Mouse (Mus musculus) forebrain, embryonic 11.5 days (tissue): Measurements from ENCODE around the gene Tbck. TPM values are rescaled to one million over a fixed set of nuclear protein-coding genes. Genes with fewer than 3 reads are reported as not detected.

Experiments used
- ATAC-seq: fragments of 200-750 bp; cut with Nextera tagmentation; replicated peaks from 2 replicates; pipeline ENCODE4 v1.8.0; 2017; ENCODE audit warnings: moderate TSS enrichment; ENCODE audit not compliant: low FRiP score
- DNase-seq: peaks from one replicate; pipeline ENCODE4 v3.0.0-alpha.2; 2017; ENCODE audit warnings: low spot score
- H3K27ac ChIP-seq: fragments of 300-500 bp; sonication (generic); 2 replicates; pipeline ENCODE4 v1.5.1; 2014; ENCODE audit warnings: low read depth, low read length
- H3K27me3 ChIP-seq: fragments of 300-500 bp; sonication (generic); 2 replicates; pipeline ENCODE4 v1.6.1; 2014; ENCODE audit warnings: mild to moderate bottlenecking, low read length, mixed read lengths; ENCODE audit not compliant: control insufficient read depth, insufficient read depth
- H3K36me3 ChIP-seq: fragments of 300-500 bp; sonication (generic); 2 replicates; pipeline ENCODE4 v1.6.1; 2014; ENCODE audit warnings: mild to moderate bottlenecking, low read length, moderate library complexity, mixed read lengths; ENCODE audit not compliant: control insufficient read depth, insufficient read depth
- H3K4me1 ChIP-seq: fragments of 300-500 bp; sonication (generic); replicated peaks from 2 replicates; pipeline ENCODE4 v1.6.1; 2014; ENCODE audit warnings: low read length, mixed read lengths; ENCODE audit not compliant: control insufficient read depth, insufficient read depth
- H3K4me2 ChIP-seq: fragments of 300-500 bp; sonication (generic); 2 replicates; pipeline ENCODE4 v1.6.1; 2014; ENCODE audit warnings: low read depth, mild to moderate bottlenecking, low read length, moderate library complexity, mixed read lengths; ENCODE audit not compliant: severe bottlenecking
- H3K4me3 ChIP-seq: fragments of 300-500 bp; sonication (generic); 2 replicates; pipeline ENCODE4 v1.5.1; 2014; ENCODE audit warnings: low read depth, low read length
- H3K9ac ChIP-seq: fragments of 300-500 bp; sonication (generic); 2 replicates; pipeline ENCODE4 v1.6.1; 2014; ENCODE audit warnings: low read length
- H3K9me3 ChIP-seq: fragments of 300-500 bp; sonication (generic); 2 replicates; pipeline ENCODE4 v1.6.1; 2016; ENCODE audit warnings: low read length, mixed read lengths; ENCODE audit not compliant: control insufficient read depth
- WGBS: fragments of 180-500 bp; shearing (Covaris S2); extraction: QIAGEN DNeasy Blood & Tissue Kit; methylation state at CpG from one replicate; pipeline ENCODE4 v1.1.7; 2014; 5-methylcytosine and 5-hydroxymethylcytosine counted together
- polyA plus RNA-seq: library from polyadenylated mRNA; unstranded; fragments of >200 nt; fragmentation: Nextera tagmentation; extraction: Ambion mirVana; gene quantifications from 2 replicates; pipeline ENCODE4 v1.2.1, GENCODE M21; 2014

The Tbck gene
- polyA plus RNA-seq, 1 experiment from 2014 or later: 25.5 TPM

DNA sequence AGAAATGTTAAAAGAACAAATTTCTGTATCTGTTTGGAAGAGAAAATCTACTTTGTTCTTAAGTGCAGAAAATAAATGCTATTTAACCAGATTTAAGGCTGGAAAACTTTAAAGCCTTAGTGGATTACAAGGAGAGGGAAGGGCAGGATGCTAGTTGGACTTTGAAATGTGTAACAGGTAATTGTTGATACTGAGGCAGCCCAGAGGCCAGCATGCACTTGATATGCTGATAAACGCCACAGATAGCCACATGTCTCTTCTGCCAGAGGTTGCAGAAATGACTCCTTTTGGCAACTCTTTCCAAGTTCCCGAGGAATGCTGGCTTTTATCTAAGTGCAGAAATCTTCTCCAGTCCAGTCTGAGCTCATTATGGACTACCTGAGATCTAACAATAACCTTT, 6.5 kb upstream of the Tbck start:
- Histone ChIP-seq H3K9me3 (no peaks in the 10 kb centered on the region), H3K4me3 (no peak overlapping the region), H3K4me2 (no peak overlapping the region), H3K27me3 (no peaks in the 10 kb centered on the region), H3K36me3 (peaks cover 2% of the 10 kb centered on the region; the same call in 1 of the 2 replicates), H3K4me1 (no peaks in the 10 kb centered on the region), H3K27ac (no peak overlapping the region), H3K9ac (no peak overlapping the region)
- DNase-seq: no peak
- WGBS: 83% methylated on average over 2 of the region's 2 CpGs
- no peak for ATAC-seq

DNA sequence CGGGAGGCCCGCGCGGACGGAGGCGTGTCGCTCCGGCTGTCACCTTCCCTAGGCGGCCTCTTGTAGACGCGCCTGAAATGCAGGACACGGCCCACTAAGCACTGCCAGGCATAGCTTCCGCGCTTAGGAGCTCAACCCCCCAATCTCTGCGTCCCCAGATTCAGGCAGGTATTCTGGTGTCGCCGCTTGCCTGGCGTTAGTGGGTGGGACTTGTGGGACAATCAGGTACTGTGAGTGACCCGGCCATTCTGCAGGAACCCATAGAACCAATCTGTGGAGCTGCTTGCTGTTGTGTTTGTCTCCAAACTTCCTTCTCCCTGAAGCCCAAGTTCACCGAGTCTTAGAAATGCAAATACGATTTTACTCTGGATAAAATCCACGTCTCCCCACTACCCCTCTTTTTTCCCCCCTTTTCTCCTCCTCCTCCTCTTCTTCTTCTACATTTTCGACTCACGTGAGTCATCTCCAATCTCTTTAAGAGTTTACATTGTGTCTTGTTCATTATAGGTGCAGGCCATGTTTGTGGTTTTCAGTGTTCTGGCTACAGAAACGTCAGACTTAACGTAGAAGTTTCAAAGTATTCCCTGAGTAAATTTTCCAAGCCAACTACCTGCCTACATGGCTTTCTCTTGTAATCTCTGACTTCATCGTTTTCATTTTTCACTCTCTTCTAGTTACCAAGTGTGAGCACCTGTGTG, 436 bp downstream of the Tbck start, which contains the start of gene Aimp1:
Aimp1 (minus strand) TSS at position 140 of the 698 bp plus-strand sequence.
- Histone ChIP-seq H3K9ac (peak within 1 kb of the TSS; percentile 90), H3K9me3 (no peaks in the 10 kb centered on the region), H3K4me2 (peak within 1 kb of the TSS; percentile 64), H3K4me3 (peak within 1 kb of the TSS; percentile 79), H3K36me3 (no peaks in the 10 kb centered on the region), H3K27ac (peak within 1 kb of the TSS; percentile 85), H3K27me3 (no peaks in the 10 kb centered on the region), H3K4me1 (0 out of 2 replicates have a peak, but pooled peaks cover 2% of the 10 kb centered on the region)
- WGBS: 3% methylated on average over 27 of the region's 27 CpGs
- DNase-seq (no peak), ATAC-seq (no peak)

DNA sequence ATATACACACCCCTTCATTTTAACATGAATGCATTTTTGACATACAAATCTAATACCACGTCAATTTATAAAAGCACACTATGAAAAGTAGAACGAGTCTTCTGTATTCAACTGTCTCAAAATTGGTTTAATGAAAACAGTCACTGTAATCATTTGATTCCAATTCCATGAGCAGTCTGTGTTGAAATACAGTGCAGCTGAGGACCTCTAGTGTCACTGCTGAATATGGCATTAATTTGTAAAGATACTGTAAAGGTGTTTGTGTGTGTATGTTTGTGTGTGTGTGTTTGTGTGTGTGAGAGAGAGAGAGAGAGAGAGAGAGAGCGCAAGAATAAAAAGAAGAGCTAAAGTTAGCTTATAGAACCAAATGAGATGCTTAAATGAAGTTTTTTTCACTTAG, 17.4 kb downstream of the Tbck start:
- H3K4me1 ChIP-seq: no peaks in the 10 kb centered on the region
- H3K4me2 ChIP-seq: no peak overlapping the region
- H3K27ac ChIP-seq: no peak overlapping the region
- H3K27me3 ChIP-seq: no peaks in the 10 kb centered on the region
- WGBS: 87% methylated on average over 3 of the region's 3 CpGs
- DNase-seq (no peak), ATAC-seq (no peak)
- H3K9me3 ChIP-seq: no peaks in the 10 kb centered on the region
- H3K9ac ChIP-seq: no peak overlapping the region
- H3K4me3 ChIP-seq: no peak overlapping the region
- no peaks in the 10 kb centered on the region for H3K36me3 ChIP-seq

DNA sequence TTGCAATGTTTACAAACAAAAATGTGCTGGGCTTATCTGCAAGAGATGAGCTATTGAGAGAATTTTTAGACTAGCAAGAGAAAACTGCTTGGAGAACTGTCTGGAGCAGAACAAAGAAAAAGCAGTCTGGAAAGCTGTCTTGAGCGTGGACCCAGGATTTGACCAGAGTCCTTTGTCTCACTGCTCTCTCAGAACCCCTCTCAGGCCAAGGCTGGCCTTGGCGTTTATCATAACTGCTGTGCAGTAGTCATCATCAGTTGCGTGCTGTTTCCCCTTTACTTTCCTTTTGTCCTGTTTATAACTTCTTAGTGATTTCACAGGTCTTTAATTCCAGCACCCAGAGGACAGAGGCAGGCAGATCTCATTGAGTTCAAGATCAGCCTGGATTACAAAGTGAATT, 20.3 kb downstream of the Tbck start:
- no peak for DNase-seq
- Histone ChIP-seq H3K9me3 (no peaks in the 10 kb centered on the region), H3K9ac (no peak overlapping the region), H3K36me3 (no peaks in the 10 kb centered on the region), H3K27me3 (no peaks in the 10 kb centered on the region), H3K4me3 (no peak overlapping the region), H3K4me1 (no peaks in the 10 kb centered on the region), H3K27ac (no peak overlapping the region), H3K4me2 (no peak overlapping the region)
- WGBS: 81% methylated on average over 3 of the region's 3 CpGs
- ATAC-seq: no peak

- Histone ChIP-seq H3K4me1 (no peaks in the 10 kb centered on the region), H3K36me3 (no peaks in the 10 kb centered on the region), H3K27me3 (no peaks in the 10 kb centered on the region), H3K9me3 (no peaks in the 10 kb centered on the region), H3K9ac (no peak overlapping the region), H3K4me3 (no peak overlapping the region), H3K4me2 (no peak overlapping the region), H3K27ac (no peak overlapping the region)
- ATAC-seq (no peak), DNase-seq (no peak)
- 77% methylated on average over 4 of the region's 4 CpGs for WGBS
Measured at GRCm38 (mm10) chr3:132706977-132707376, 23.0 kb downstream of the Tbck start.

GRCm38 (mm10) chr3:132713913-132714312, 30.0 kb downstream of the Tbck start:
- ATAC-seq (no peak), DNase-seq (no peak)
- H3K9me3 ChIP-seq: no peaks in the 10 kb centered on the region
- no peaks in the 10 kb centered on the region for H3K36me3 ChIP-seq
- H3K9ac ChIP-seq: no peak overlapping the region
- H3K4me2 ChIP-seq: no peak overlapping the region
- no peaks in the 10 kb centered on the region for H3K4me1 ChIP-seq
- no peak overlapping the region for H3K4me3 ChIP-seq
- H3K27me3 ChIP-seq: no peaks in the 10 kb centered on the region
- H3K27ac ChIP-seq: no peak overlapping the region
- WGBS: 77% methylated on average over 5 of the region's 5 CpGs

DNA sequence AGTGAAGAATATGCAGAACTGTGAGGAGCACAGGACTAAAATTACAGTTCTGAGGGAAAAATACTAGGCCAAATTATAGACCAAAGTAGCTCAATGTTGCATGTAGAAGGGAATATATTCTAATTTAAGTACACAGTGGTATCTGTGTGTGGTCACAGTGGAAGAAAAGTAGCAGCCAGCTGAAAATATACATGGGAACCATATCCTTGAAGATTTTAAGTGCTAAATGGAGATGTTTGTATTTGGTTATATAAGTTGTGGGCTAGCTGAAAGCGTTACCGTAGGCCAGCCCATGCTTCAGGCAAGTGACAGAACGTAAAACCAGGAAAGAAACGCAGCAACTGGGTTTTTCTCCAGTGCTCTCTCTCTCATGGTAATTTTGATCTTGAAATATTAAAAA, 33.4 kb downstream of the Tbck start:
- no peaks in the 10 kb centered on the region for H3K9me3 ChIP-seq
- 95% methylated on average over 4 of the region's 4 CpGs for WGBS
- H3K4me1 ChIP-seq: no peaks in the 10 kb centered on the region
- no peak overlapping the region for H3K4me3 ChIP-seq
- no peak overlapping the region for H3K27ac ChIP-seq
- no peak overlapping the region for H3K4me2 ChIP-seq
- ATAC-seq (no peak), DNase-seq (no peak)
- H3K36me3 ChIP-seq: no peaks in the 10 kb centered on the region
- H3K27me3 ChIP-seq: no peaks in the 10 kb centered on the region
- no peak overlapping the region for H3K9ac ChIP-seq

GRCm38 (mm10) chr3:132724326-132724725, 40.4 kb downstream of the Tbck start:
- no peaks in the 10 kb centered on the region for H3K27me3 ChIP-seq
- no peak overlapping the region for H3K4me2 ChIP-seq
- no peaks in the 10 kb centered on the region for H3K9me3 ChIP-seq
- ATAC-seq: no peak
- H3K36me3 ChIP-seq: no peaks in the 10 kb centered on the region
- 95% methylated on average over 3 of the region's 3 CpGs for WGBS
- H3K9ac ChIP-seq: no peak overlapping the region
- no peak overlapping the region for H3K4me3 ChIP-seq
- H3K4me1 ChIP-seq: no peaks in the 10 kb centered on the region
- DNase-seq: no peak
- H3K27ac ChIP-seq: no peak overlapping the region
